Mouse (Mus musculus) G1E (cell line): ENCODE data around the gene Apold1.

Experiments used
- CTCF ChIP-seq: IDR thresholded peaks from 2 replicates; pipeline ENCODE4 v1.5.1; 2012; ENCODE audit warnings: low read depth, low read length, inconsistent platforms, mixed read lengths
- GATA1 ChIP-seq: IDR thresholded peaks from 2 replicates; pipeline ENCODE4 v1.6.1; 2012; ENCODE audit warnings: borderline replicate concordance, low read length, inconsistent platforms, mixed read lengths
- GATA2 ChIP-seq: IDR thresholded peaks from 2 replicates; pipeline ENCODE4 v1.6.1; 2012; ENCODE audit warnings: low read depth, low read length, inconsistent platforms, borderline replicate concordance
- POLR2AphosphoS5 ChIP-seq: IDR thresholded peaks from 2 replicates; pipeline ENCODE4 v1.6.1; 2012; ENCODE audit warnings: low read depth, low read length, inconsistent platforms; ENCODE audit not compliant: insufficient replicate concordance
- TAL1 ChIP-seq: conservative IDR thresholded peaks from 2 replicates; pipeline ENCODE4 v1.6.1; 2012; ENCODE audit warnings: low read depth, low read length, inconsistent platforms, mixed read lengths

GRCm38 (mm10) chr6:134963910-134964309 lies 17.6 kb upstream of the Apold1 start:
- no peak for TF ChIP-seq POLR2AphosphoS5
- TF ChIP-seq CTCF, result no peak
- TF ChIP-seq GATA1, result no peak
- no peak for TF ChIP-seq GATA2
- no peak for TF ChIP-seq TAL1
